Mouse (Mus musculus) neural tube, embryonic 14.5 days (tissue): ENCODE measurements around the gene Tax1bp1. TPM values are rescaled to one million over a fixed set of nuclear protein-coding genes. Genes with fewer than 3 reads are reported as not detected.
"Not testable (repeated sequence)": the region's sequence is repeated elsewhere in the genome, so short reads cannot be mapped to it uniquely, and the experiment has no call there.

Experiments
- ATAC-seq: fragments of 200-750 bp; cut with Nextera tagmentation; 2 replicates; pipeline ENCODE4 v1.8.0; 2017; ENCODE audit warnings: low read depth, mild to moderate bottlenecking, moderate TSS enrichment, moderate library complexity
- H3K27ac ChIP-seq: fragments of 300-500 bp; sonication (generic); 2 replicates; pipeline ENCODE4 v1.5.1; 2014; ENCODE audit warnings: low read depth, mild to moderate bottlenecking, control low read depth, low read length, moderate library complexity, mixed read lengths
- H3K27me3 ChIP-seq: fragments of 300-500 bp; sonication (generic); 2 replicates; pipeline ENCODE4 v1.6.1; 2014; ENCODE audit warnings: low read length; ENCODE audit not compliant: control insufficient read depth, insufficient read depth
- H3K36me3 ChIP-seq: fragments of 300-500 bp; sonication (generic); 2 replicates; pipeline ENCODE4 v1.6.1; 2014; ENCODE audit warnings: low read length, mixed read lengths; ENCODE audit not compliant: control insufficient read depth, insufficient read depth
- H3K4me1 ChIP-seq: fragments of 300-500 bp; sonication (generic); 2 replicates; pipeline ENCODE4 v1.6.1; 2014; ENCODE audit warnings: low read length; ENCODE audit not compliant: control insufficient read depth, insufficient read depth
- H3K4me2 ChIP-seq: fragments of 300-500 bp; sonication (generic); 2 replicates; pipeline ENCODE4 v1.6.1; 2014; ENCODE audit warnings: mild to moderate bottlenecking, low read depth, low read length, control low read depth
- H3K4me3 ChIP-seq: fragments of 300-500 bp; sonication (generic); 2 replicates; pipeline ENCODE4 v1.5.1; 2014; ENCODE audit warnings: low read depth, low read length, control low read depth, mixed read lengths
- H3K9ac ChIP-seq: fragments of 300-500 bp; sonication (generic); replicated peaks from 2 replicates; pipeline ENCODE4 v1.6.1; 2014; ENCODE audit warnings: low read depth, mild to moderate bottlenecking, control low read depth, low read length, mixed read lengths
- H3K9me3 ChIP-seq: fragments of 300-500 bp; sonication (generic); 2 replicates; pipeline ENCODE4 v1.6.1; 2016; ENCODE audit warnings: low read length; ENCODE audit not compliant: control insufficient read depth
- WGBS: fragments of 180-500 bp; shearing (Covaris S2); extraction: QIAGEN DNeasy Blood & Tissue Kit; methylation state at CpG from one replicate; pipeline ENCODE4 v1.1.7; 2014; 5-methylcytosine and 5-hydroxymethylcytosine counted together
- polyA plus RNA-seq: library from polyadenylated mRNA; unstranded; fragments of >200 nt; fragmentation: Nextera tagmentation; extraction: Ambion mirVana; gene quantifications from 2 replicates; pipeline ENCODE4 v1.2.1, GENCODE M21; 2014

Tax1bp1 gene
- 143 and 164 TPM in 2 replicates for polyA plus RNA-seq

DNA sequence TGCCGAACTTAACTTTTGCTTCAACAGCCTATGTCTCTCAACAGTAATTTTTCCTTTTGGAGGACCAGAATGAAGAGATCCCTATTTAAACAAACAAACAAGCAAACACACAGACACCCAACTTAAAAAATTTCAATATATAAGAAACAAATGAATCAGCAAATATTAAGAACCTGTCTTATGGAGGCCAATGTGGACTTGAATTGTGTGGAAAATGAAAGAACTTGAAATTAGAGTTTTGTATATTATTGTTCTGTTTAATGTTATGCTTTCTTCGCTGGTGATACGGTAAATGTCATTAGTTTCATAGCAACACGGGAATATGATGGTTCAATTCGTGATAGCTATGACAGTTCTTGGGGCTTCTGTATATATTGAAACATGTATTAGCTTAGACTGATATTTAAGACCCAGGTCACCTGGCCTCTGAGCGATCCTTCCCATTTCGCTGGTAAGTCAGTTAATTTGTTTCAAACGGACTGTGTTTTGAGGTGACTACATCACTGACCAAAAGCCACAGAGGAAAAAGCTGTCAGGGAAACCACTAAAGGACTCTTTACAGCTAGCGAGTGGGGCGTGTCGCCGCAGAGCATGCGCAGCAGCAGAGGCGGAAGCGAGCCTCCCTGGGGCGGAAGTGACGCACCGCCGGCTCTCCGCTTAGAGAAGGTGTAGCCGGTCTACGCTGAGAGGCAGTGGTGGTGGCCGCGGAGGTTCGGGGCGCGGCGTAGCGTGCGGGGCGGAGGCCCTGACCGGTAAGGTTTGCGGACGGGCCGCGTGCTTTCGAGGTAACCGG is at the start of gene Tax1bp1:
Gene Tax1bp1 (plus strand): TSS at position 626 of the 793 bp plus-strand sequence.
- Histone ChIP-seq H3K4me1 (peaks cover 5% of the 10 kb centered on the region; the same call in 1 of the 2 replicates), H3K36me3 (no peaks in the 10 kb centered on the region), H3K4me2 (peak within 1 kb of the TSS; percentile 59), H3K27ac (peak within 1 kb of the TSS; percentile 91), H3K4me3 (peak within 1 kb of the TSS; percentile 95), H3K9me3 (no peaks in the 10 kb centered on the region), H3K27me3 (no peaks in the 10 kb centered on the region), H3K9ac (peak within 1 kb of the TSS; percentile 92)
- WGBS, result 3% methylated on average over 38 of the region's 38 CpGs
- peak; percentile 98 for ATAC-seq

DNA sequence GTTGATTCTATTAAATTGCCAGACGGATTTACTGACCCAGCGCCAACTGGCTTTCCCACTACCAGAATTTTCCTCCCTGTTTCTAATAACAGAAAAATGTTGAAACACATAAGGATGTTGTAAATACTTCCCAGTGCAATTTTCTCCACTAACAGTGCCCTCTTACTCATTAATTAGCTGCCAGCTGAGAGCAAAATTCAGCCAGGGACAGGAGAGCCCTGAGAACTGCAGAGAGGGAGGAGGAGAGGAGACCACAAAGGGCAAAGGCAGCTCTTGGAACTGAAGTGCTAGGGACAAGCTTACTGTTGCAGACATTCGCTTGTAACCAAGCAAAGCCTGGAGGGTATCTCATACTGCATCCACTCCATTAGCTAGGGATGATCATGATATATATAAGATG is 45.9 kb upstream of the Tax1bp1 start:
- Histone ChIP-seq H3K9me3 (no peaks in the 10 kb centered on the region), H3K4me2 (no peak overlapping the region), H3K27me3 (no peaks in the 10 kb centered on the region), H3K9ac (no peak overlapping the region), H3K36me3 (no peaks in the 10 kb centered on the region), H3K27ac (no peak overlapping the region), H3K4me3 (no peak overlapping the region), H3K4me1 (no peaks in the 10 kb centered on the region)
- no peak for ATAC-seq
- WGBS, result 81% methylated on average over 3 of the region's 3 CpGs

DNA sequence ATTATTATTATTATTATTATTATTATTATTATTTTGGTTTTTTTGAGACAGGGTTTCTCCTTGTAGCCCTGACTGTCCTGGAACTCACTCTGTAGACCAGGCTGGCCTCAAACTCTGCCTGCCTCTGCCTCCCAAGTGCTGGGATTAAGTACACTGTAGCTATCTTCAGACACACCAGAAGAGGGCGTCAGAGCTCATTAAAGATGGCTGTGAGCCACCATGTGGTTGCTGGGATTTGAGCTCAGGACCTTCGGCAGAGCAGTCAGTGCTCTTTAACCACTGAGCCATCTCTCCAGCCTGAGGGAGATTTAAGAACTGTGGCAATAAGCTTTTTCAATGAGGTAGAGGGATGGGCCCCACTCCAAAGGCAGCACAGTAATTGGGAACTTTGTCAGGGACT is 43.7 kb upstream of the Tax1bp1 start:
- H3K9ac ChIP-seq, H3K4me3 ChIP-seq, H3K4me1 ChIP-seq, H3K27ac ChIP-seq, H3K27me3 ChIP-seq, H3K9me3 ChIP-seq, ATAC-seq, H3K36me3 ChIP-seq, H3K4me2 ChIP-seq: not testable (repeated sequence)
- 38% methylated on average over 2 of the region's 2 CpGs for WGBS

DNA sequence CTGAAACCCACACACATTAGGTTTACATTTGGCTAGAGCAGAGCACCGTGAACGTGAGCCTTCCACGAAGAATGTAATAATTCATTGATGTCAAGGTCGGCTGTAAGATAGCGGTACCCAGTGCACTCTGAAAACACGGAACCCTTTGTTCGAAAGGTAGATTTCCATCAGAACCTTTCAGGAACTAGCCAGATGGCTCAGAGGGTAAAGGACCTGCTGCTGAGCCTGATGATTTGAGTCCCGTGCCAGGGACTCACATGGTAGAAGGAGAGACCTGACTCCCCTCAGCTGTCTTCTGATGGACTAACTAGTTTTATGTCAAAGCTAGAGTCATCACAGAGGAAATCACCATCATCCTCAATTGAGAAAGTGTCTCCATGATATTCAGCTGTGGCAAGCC is 41.7 kb upstream of the Tax1bp1 start:
- H3K4me1 ChIP-seq, result no peaks in the 10 kb centered on the region
- no peak overlapping the region for H3K4me3 ChIP-seq
- 58% methylated on average over 8 of the region's 8 CpGs for WGBS

DNA sequence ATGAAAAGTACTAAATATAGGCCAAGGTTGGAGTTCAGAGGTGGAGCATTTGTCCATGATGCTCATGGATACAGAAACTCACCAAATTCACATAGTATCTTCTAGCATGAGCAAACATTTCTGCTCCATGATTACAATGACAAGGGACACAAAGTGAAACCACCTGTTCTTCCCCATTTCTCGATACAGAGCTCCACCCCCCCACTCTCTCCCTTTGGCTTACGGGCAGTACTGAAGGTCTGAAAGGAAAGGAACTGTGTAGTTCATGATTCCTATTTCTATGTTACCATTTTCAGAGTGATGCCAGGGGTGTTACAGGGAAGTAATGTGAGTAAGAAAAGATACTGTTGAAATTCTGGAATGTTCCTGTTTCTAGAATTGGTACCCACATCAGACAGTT is 41.0 kb upstream of the Tax1bp1 start:
- ATAC-seq, result no peak
- H3K9ac ChIP-seq, result no peak overlapping the region
- H3K27ac ChIP-seq, result no peak overlapping the region
- H3K27me3 ChIP-seq, result no peaks in the 10 kb centered on the region
- no peak overlapping the region for H3K4me3 ChIP-seq
- no peaks in the 10 kb centered on the region for H3K36me3 ChIP-seq
- no peaks in the 10 kb centered on the region for H3K4me1 ChIP-seq
- no peak overlapping the region for H3K4me2 ChIP-seq
- 77% methylated on average over 2 of the region's 2 CpGs for WGBS
- H3K9me3 ChIP-seq, result no peaks in the 10 kb centered on the region

More for the DNA sequence above, 41.7 kb upstream of the Tax1bp1 start:
- no peak for ATAC-seq
- H3K4me2 ChIP-seq, result no peak overlapping the region
- no peaks in the 10 kb centered on the region for H3K27me3 ChIP-seq
- H3K27ac ChIP-seq, result no peak overlapping the region
- no peak overlapping the region for H3K9ac ChIP-seq
- H3K36me3 ChIP-seq, result no peaks in the 10 kb centered on the region
- no peaks in the 10 kb centered on the region for H3K9me3 ChIP-seq

DNA sequence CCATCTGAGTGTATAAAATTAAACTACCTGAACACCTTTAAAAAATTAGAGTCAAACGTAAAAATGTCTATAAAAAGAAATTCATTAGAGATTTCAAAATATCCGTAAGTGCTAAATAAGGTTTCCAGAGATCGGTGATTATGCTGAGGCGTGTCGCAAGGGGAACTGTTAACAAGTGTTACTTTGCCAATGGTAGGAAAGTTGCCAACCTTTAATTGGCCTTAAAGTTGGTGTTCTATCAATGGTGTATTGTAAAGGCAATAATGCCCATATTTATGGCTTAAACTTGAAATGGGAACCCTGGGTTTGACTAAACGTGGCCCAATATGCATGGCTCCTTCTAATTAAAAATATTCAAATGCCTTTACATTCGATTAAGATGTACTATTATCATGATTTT is 39.8 kb upstream of the Tax1bp1 start:
- H3K4me1 ChIP-seq, result no peaks in the 10 kb centered on the region
- H3K27me3 ChIP-seq, result no peaks in the 10 kb centered on the region
- H3K4me2 ChIP-seq, result no peak overlapping the region
- no peak overlapping the region for H3K27ac ChIP-seq
- H3K4me3 ChIP-seq, result no peak overlapping the region
- no peaks in the 10 kb centered on the region for H3K36me3 ChIP-seq
- no peak for ATAC-seq
- no peak overlapping the region for H3K9ac ChIP-seq
- no peaks in the 10 kb centered on the region for H3K9me3 ChIP-seq
- 81% methylated on average over 7 of the region's 7 CpGs for WGBS

DNA sequence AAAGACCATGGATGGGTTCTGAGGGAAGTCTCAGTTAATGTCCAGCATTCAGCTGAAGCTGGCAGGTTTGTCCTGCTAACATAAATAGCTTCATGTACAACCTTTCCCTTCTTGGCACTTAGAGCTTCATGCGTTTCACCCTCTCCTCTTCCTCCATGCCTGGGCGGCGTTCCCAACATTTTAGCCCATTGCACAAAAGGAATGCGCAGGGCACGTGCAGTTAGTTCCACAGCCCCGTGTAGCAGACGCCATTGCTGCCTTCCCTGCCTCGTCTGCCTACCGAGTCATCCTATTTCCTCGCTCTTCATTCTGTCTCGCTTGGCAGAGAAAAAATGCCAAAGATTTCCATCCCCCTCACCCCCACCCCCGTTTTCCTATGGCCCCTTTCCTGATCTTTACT is 39.0 kb upstream of the Tax1bp1 start:
- WGBS, result 81% methylated on average over 12 of the region's 12 CpGs
- H3K9me3 ChIP-seq, result no peaks in the 10 kb centered on the region
- H3K4me1 ChIP-seq, result no peaks in the 10 kb centered on the region
- H3K27me3 ChIP-seq, result no peaks in the 10 kb centered on the region
- H3K27ac ChIP-seq, result no peak overlapping the region
- H3K36me3 ChIP-seq, result no peaks in the 10 kb centered on the region
- ATAC-seq, result no peak
- H3K9ac ChIP-seq, result no peak overlapping the region
- no peak overlapping the region for H3K4me2 ChIP-seq
- H3K4me3 ChIP-seq, result no peak overlapping the region

DNA sequence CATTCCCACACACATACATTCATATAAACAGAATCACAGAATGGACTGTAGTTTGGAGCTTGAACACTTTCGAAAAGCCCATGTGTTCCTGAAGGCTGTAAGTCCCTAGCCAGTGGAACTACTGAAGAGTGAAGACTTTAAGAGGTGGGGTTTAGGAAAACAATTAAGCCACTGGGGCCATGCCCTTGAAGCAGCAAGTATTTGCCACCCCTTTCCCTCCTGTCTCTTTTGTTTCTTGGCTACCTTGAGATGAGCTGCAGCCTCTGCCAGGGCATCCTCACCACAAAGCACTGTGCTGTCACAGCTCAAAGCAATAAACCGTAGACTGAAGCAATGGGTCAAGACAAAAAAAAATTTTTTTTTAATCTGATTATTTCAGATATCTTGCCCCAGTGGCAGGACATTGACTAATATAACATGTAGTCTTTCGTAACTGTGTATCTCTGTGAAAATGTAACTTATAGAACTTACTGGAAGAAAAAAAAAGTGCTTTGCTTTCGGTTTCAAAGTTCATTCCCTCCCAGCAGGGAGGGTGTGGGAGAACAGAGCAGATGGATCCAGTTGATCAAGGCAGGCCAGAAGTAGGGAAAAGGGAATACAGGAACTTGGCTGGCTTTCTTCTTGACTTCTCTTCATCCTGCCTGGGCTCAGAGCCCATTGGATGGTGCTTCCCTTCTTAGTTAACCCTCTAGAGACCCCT is 38.2 kb upstream of the Tax1bp1 start:
- H3K4me2 ChIP-seq, result no peak overlapping the region
- no peaks in the 10 kb centered on the region for H3K9me3 ChIP-seq
- no peak for ATAC-seq
- no peak overlapping the region for H3K27ac ChIP-seq
- no peaks in the 10 kb centered on the region for H3K36me3 ChIP-seq
- H3K9ac ChIP-seq, result no peak overlapping the region
- no peaks in the 10 kb centered on the region for H3K4me1 ChIP-seq
- no peaks in the 10 kb centered on the region for H3K27me3 ChIP-seq
- WGBS, result 77% methylated on average over 4 of the region's 4 CpGs
- no peak overlapping the region for H3K4me3 ChIP-seq

DNA sequence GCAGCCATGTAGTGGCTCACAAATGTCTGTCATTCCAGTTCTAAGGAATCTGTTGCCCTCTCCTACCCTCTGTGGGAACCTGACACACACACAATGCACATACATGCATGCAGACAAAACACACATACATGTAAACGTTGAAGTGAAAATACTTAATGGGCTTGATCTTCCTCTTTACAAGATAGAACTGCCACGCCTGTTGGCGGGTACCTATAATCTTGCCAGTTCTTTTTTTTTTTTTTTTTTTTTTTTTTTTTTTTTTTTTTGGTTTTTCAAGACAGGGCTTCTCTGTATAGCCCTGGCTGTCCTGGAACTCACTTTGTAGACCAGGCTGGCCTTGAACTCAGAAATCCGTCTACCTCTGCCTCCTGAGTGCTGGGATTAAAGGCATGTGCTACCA is 36.0 kb upstream of the Tax1bp1 start:
- not testable (repeated sequence) for ATAC-seq, H3K4me3 ChIP-seq, H3K9me3 ChIP-seq, H3K4me2 ChIP-seq, H3K36me3 ChIP-seq, H3K27me3 ChIP-seq, H3K4me1 ChIP-seq, H3K9ac ChIP-seq, H3K27ac ChIP-seq
- WGBS, result 86% methylated on average over 4 of the region's 4 CpGs
